Mouse (Mus musculus): ENCODE measurements around the gene Slc38a1.

Slc38a1 gene

GRCm38 (mm10) chr15:96617555-96617954, 25.2 kb downstream of the Slc38a1 start:
- no peak for DNase-seq (ENCODE audit: low spot score in 2 of 2)

GRCm38 (mm10) chr15:96608671-96609070, 34.0 kb downstream of the Slc38a1 start:
- no peak for DNase-seq (ENCODE audit: low spot score in 2 of 2)

GRCm38 (mm10) chr15:96607422-96607821, 35.3 kb downstream of the Slc38a1 start:
- DNase-seq (ENCODE audit: low spot score in 2 of 2), result no peak

GRCm38 (mm10) chr15:96604282-96604681, 38.4 kb downstream of the Slc38a1 start:
- DNase-seq (ENCODE audit: low spot score in 2 of 2), result peak; percentile 12 to 57

- DNase-seq (ENCODE audit: low spot score in 2 of 2), result no peak
Measured at GRCm38 (mm10) chr15:96602043-96602442, 40.7 kb downstream of the Slc38a1 start.

- no peak for DNase-seq (ENCODE audit: low spot score in 2 of 2)
Measured at GRCm38 (mm10) chr15:96599852-96600781, 42.6 kb downstream of the Slc38a1 start.

- peak in 1 of 2 experiments; percentile 13 for DNase-seq (ENCODE audit: low spot score in 2 of 2)
Measured at GRCm38 (mm10) chr15:96598888-96599578, 43.7 kb downstream of the Slc38a1 start.

GRCm38 (mm10) chr15:96597116-96597515, 45.6 kb downstream of the Slc38a1 start:
- DNase-seq (ENCODE audit: low spot score in 2 of 2), result no peak

- DNase-seq (ENCODE audit: low spot score in 2 of 2), result no peak
Measured at GRCm38 (mm10) chr15:96594316-96594715, 48.4 kb downstream of the Slc38a1 start.

GRCm38 (mm10) chr15:96593866-96594265, 48.8 kb downstream of the Slc38a1 start:
- no peak for DNase-seq (ENCODE audit: low spot score in 2 of 2)

GRCm38 (mm10) chr15:96593457-96593856, 49.3 kb downstream of the Slc38a1 start:
- no peak for DNase-seq (ENCODE audit: low spot score in 2 of 2)

- DNase-seq (ENCODE audit: low spot score in 2 of 2), result no peak
Measured at GRCm38 (mm10) chr15:96592976-96593375, 49.7 kb downstream of the Slc38a1 start.

- no peak for DNase-seq (ENCODE audit: low spot score in 2 of 2)
Measured at GRCm38 (mm10) chr15:96591876-96592417, 50.8 kb downstream of the Slc38a1 start.

- no peak for DNase-seq (ENCODE audit: low spot score in 2 of 2)
Measured at GRCm38 (mm10) chr15:96588996-96589657, 53.6 kb downstream of the Slc38a1 start.

- DNase-seq (ENCODE audit: low spot score in 2 of 2), result no peak
Measured at GRCm38 (mm10) chr15:96587998-96588397, 54.7 kb downstream of the Slc38a1 start.

- DNase-seq (ENCODE audit: low spot score in 2 of 2), result no peak
Measured at GRCm38 (mm10) chr15:96583371-96584008, 59.2 kb downstream of the Slc38a1 start.

- no peak for DNase-seq (ENCODE audit: low spot score in 2 of 2)
Measured at GRCm38 (mm10) chr15:96576998-96577397, 65.7 kb downstream of the Slc38a1 start.

- no peak for DNase-seq (ENCODE audit: low spot score in 2 of 2)
Measured at GRCm38 (mm10) chr15:96568983-96569363, 73.7 kb downstream of the Slc38a1 start.

GRCm38 (mm10) chr15:96568271-96568982, 74.3 kb downstream of the Slc38a1 start:
- DNase-seq (ENCODE audit: low spot score in 2 of 2), result peak; percentile 33 to 47

GRCm38 (mm10) chr15:96566850-96567271, 75.9 kb downstream of the Slc38a1 start:
- peak; percentile 22 to 30 for DNase-seq (ENCODE audit: low spot score in 2 of 2)

GRCm38 (mm10) chr15:96563852-96564251, 78.9 kb downstream of the Slc38a1 start:
- DNase-seq (ENCODE audit: low spot score in 2 of 2), result no peak

All from urinary bladder, postnatal 36 days (tissue).